Mouse (Mus musculus) leukemia stem cell, adult 10-12 weeks (primary cell): ENCODE data around the gene Als2. TPM values are rescaled to one million over a fixed set of nuclear protein-coding genes. Genes with fewer than 3 reads are reported as not detected.

Experiments
- polyA plus RNA-seq: library from polyadenylated mRNA; stranded (reverse); fragments of >175 nt; gene quantifications from 2 replicates; pipeline ENCODE4 v1.2.3, GENCODE M21; 2012; ENCODE audit warnings: low replicate concordance

Als2 gene
- 0.33 and 1.5 TPM in 2 replicates for polyA plus RNA-seq

GRCm38 (mm10) chr1:59236856-59237441 is at the start of gene Als2:
TSS of gene Als2 (minus strand) at chr1:59237231.

GRCm38 (mm10) chr1:59256751-59257231 is 19.8 kb upstream of the Als2 start, which contains the start of gene Cdk15:
TSS of gene Cdk15 (plus strand) at chr1:59256906.

GRCm38 (mm10) chr1:59163030-59163461 is 74.0 kb downstream of the Als2 start, which contains the start of gene Mpp4:
TSS of gene Mpp4 (minus strand) at chr1:59163389.

GRCm38 (mm10) chr1:59119720-59120457 is 117.1 kb downstream of the Als2 start, which contains the start of gene Tmem237:
TSS of gene Tmem237 (minus strand) at chr1:59120408.

Other genes with a start within 250 kb of the Als2 start
- not detected in 2 replicates for gene C2cd6, start 142.3 kb downstream of the Als2 start, polyA plus RNA-seq
- 0.41 and 2.6 TPM in 2 replicates for gene Tmem237, start 116.8 kb downstream of the Als2 start, polyA plus RNA-seq
- 0.30 TPM in 1 of 2 replicates, not detected in the other for gene Mpp4, start 73.8 kb downstream of the Als2 start, polyA plus RNA-seq
- gene Cdk15, start 19.7 kb upstream of the Als2 start, polyA plus RNA-seq, result not detected in 2 replicates
- gene Fzd7, start 245.2 kb upstream of the Als2 start, polyA plus RNA-seq, result 2.5 and 3.1 TPM in 2 replicates